Mouse (Mus musculus): ENCODE measurements around the gene Spast.

DNA sequence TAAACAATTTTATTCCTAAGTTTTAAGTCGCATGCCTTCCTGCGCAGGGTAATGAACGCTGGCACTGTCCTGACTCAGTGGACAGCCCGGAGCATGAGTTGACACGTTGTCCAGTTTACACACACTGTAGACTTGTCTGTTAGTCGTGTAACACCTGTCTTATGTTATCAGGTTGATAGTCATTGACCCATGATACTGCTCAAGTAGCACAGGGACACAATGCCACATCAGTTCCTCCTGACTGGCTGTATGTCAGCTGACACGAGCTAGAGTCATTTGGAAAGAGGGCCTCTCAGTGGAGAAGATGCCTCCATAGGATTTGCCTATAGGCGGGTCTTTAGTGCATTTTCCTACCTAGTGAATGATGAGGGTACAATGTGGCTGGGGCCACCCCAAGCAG, 67.7 kb downstream of the Spast start:
- TF ChIP-seq CTCF (IDR thresholded peaks at IDR 0.05; ENCODE audit: low read depth), result no peak
- no peak for TF ChIP-seq EP300 (IDR thresholded peaks at IDR 0.05; ENCODE audit: low read depth)
